20 mouse cellular contexts compared by ENCODE assay signal in genomic region chr11:19843084-19843483, GRCm38 (mm10).
"Had no signal": no experiment of that assay in that cellular context is flagged by ENCODE, and none has a peak within 500 bp of the region (broad histone marks: within the 10 kb centered on the region; RNA-seq: fewer than 3 reads in every experiment).

No protein-coding gene starts in this region.

- H3K27ac ChIP-seq: kidney, postnatal 0 days; layer of hippocampus, adult 2 months; limb, embryonic 10.5 days; limb, embryonic 13.5 days; liver, embryonic 12.5 days; liver, embryonic 15.5 days; lung, embryonic 15.5 days; midbrain, embryonic 10.5 days; midbrain, embryonic 13.5 days had no signal

- ATAC-seq: liver, embryonic 12.5 days; midbrain, embryonic 13.5 days; midbrain, embryonic 16.5 days had no signal

- H3K36me3 ChIP-seq: limb, embryonic 10.5 days; limb, embryonic 13.5 days; liver, embryonic 12.5 days; liver, embryonic 15.5 days; lung, embryonic 15.5 days; midbrain, embryonic 10.5 days; midbrain, embryonic 13.5 days had no signal

- H3K4me3 ChIP-seq: layer of hippocampus, adult 2 months; limb, embryonic 10.5 days; limb, embryonic 13.5 days; liver, embryonic 12.5 days; liver, embryonic 15.5 days; lung, embryonic 15.5 days; megakaryocyte, embryonic 14.5 days; midbrain, embryonic 10.5 days; midbrain, embryonic 13.5 days had no signal

- H3K4me1 ChIP-seq: limb, embryonic 10.5 days; limb, embryonic 13.5 days; liver, embryonic 12.5 days; liver, embryonic 15.5 days; lung, embryonic 15.5 days; megakaryocyte, embryonic 14.5 days; midbrain, embryonic 10.5 days; midbrain, embryonic 13.5 days had no signal

- DNase-seq: kidney, adult 18-20 months; kidney, postnatal 25 days; liver; lung, adult 18-20 months; lung, postnatal 10 days; lung, postnatal 36 days; right cerebral cortex, postnatal 25 days; thymus, adult 2 months; thymus, postnatal 14 days had no signal

- H3K27me3 ChIP-seq: limb, embryonic 13.5 days; liver, embryonic 12.5 days; liver, embryonic 15.5 days; lung, embryonic 15.5 days; midbrain, embryonic 13.5 days had no signal
